Mouse (Mus musculus) kidney, adult 8-10 months (tissue): ENCODE results near the gene Ttll1.

Experiments
- DNase-seq, 2 experiments: peaks; one replicate each; pipeline ENCODE4 v3.0.0; 2022

Ttll1 gene

GRCm38 (mm10) chr15:83510805-83511405, at the start of gene Ttll1:
Gene Ttll1, minus strand, starts transcription at chr15:83510893.
- DNase-seq, result peak; percentile 97

GRCm38 (mm10) chr15:83555161-83555974, 44.7 kb upstream of the Ttll1 start:
- DNase-seq, result peak; percentile 83 to 84

- no peak for DNase-seq
Measured at GRCm38 (mm10) chr15:83553831-83554230, 43.1 kb upstream of the Ttll1 start.

GRCm38 (mm10) chr15:83550137-83550536, 39.4 kb upstream of the Ttll1 start:
- no peak for DNase-seq

DNA sequence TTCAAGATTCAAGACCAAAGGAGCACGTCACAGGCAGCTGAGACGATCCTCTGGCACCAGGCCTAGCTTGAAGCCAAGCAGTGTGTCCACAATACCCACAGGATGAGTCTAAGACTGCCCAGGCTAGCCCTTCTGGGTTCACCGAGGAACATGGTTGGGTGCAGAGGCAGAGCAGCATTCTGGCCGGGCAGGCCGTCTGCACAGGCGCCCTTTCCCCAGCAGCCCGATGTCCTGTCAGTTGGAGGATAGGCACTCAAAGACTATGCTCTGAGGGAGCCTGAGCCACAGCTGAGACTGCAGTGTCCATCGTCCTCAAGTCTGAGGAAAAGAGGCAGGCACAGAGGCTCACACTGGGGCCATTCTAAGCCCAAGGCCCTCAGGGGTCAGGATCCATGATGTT, 36.5 kb upstream of the Ttll1 start:
- no peak for DNase-seq

- no peak for DNase-seq
Measured at GRCm38 (mm10) chr15:83546029-83546428, 35.3 kb upstream of the Ttll1 start.

DNA sequence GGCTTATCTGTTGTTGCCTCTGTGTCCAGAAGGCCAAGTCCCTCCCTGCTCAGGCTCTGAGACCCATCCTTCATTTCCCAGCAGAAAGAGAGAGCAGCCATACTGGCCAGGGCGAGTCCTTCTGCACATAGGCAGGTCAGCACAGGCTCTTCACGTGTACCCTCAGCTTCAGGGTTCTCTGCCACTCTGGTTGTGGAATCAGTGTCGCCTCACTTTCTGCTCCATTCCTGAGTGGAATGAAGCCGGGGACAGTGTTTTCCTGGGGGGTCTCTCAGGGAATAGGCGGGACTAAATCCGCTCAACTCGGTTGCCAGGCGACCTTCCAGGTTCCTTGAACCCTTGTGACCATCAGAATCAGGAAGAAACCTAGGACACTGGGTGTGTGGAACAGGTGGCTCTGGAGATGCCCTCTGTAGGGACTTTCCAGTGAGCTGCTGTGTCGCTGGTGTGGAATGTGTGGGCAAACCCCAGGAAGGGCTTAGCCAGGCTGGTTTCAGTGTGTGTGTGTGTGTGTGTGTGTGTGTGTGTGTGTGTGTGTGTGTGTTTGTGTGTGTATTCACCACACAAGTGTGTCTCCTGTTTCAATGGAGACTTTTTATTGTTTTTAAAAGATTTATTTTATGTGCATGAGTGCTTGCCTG, 31.1 kb upstream of the Ttll1 start:
- DNase-seq, result no peak

DNA sequence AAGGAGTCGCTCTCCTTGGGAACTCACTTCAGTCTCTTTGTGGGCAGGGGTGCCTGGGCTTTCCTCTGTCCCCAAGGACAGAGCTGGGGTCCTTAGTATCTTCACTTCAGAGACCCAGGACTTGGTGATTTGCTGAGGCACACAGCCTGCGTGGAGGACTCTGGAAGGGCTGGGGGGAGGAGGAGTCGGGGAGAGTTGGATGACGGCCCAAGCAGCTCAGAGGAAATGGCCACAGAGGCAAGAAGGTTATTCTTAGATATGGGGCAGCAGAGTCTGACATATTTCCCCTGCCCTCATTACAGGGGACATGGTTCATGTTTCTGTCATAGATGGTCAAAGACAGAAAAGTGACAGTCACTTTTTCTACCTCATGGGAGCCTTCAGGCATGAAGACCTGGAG, 29.2 kb upstream of the Ttll1 start:
- peak; percentile 61 to 74 for DNase-seq

GRCm38 (mm10) chr15:83538855-83539254, 28.2 kb upstream of the Ttll1 start:
- no peak for DNase-seq

DNA sequence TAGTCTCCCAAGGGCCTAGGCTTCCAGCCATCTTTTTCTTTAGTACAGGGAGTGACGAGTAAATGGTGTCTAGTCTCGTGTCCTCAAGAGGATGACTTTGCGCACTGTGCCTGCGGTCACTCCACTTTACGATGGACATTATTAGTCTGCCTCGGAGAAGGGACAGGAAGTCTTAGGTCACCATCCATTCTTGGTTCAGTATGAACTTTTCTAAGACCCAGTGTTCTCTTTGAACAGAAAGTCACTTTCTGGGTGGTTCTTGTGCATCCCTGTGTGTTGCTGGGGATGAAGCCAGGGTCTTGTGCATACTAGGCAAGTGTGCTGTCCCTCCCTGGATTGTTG, 25.2 kb upstream of the Ttll1 start:
- DNase-seq, result no peak

DNA sequence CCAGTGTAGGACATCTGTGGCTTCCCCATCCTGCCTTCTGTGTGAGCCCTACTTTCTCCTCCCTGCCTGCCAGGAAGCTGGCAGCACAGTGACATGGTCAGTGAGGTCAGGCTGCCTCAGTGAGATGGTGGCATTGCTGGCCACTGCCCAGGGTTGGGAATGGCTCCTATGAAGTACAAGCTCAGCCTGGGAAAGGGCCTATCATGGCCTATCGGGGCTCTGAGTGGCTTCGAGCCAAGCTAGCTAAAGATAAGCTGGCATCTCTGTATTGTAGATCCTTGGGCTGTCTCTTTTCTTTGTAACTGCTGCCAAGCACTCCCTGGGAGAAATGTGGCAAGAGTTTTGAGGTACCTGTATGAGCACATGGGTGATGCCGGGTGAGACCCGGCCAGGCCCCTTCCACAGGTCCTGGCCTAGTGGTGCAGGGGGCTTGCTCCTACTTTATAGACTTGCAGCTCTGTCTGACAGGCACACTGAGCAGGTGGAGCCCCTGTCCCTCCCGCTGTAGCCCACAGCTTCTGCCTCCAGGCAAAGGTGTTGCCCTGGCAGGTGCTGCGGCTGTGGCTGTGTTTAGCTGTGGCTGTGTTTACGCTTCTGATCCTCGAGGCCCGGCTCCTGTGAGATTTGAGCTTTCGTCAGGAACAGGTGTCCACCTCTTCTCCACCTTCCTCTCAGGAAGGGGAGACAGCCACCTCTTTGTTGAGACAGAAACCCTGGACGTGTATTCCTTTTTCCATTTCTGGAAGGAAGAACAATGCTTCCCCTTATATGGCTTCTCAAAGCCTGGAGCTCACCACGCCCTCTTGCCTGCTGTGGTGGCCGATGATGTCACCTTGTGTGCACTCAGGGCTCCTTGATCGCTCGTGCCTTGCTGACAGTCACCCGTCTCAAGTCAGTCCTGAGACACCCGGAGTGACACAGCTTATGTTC, 24.5 kb upstream of the Ttll1 start:
- DNase-seq, result no peak

GRCm38 (mm10) chr15:83532606-83533005, 21.9 kb upstream of the Ttll1 start:
- DNase-seq, result no peak

DNA sequence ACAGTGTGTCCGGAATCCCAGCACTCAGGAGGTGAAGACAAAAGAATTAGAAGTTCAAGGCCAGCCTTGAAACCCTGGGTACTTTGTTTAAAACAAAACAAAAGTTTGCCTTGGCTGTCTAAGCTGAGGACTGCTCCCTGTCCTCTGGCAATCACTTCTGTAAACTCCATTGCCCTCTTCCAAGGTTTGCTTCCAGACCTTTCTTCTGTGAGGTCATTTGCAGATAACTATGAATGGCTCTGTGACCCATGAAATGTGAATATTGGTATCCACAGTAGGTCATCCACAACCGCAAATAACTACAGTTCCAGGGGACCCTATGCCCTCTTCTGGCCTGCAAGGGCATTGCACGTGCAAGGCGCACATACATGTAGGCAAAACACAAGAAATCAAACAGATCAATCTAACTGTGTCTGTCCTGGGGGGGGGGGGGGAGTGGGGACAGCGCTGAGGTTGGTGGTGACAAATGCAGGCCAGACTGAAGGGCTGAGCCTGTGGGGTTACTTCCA, 21.3 kb upstream of the Ttll1 start:
- peak in 1 of 2 experiments; percentile 35 for DNase-seq

GRCm38 (mm10) chr15:83530688-83531087, 20.0 kb upstream of the Ttll1 start:
- DNase-seq, result peak; percentile 79 to 83

DNA sequence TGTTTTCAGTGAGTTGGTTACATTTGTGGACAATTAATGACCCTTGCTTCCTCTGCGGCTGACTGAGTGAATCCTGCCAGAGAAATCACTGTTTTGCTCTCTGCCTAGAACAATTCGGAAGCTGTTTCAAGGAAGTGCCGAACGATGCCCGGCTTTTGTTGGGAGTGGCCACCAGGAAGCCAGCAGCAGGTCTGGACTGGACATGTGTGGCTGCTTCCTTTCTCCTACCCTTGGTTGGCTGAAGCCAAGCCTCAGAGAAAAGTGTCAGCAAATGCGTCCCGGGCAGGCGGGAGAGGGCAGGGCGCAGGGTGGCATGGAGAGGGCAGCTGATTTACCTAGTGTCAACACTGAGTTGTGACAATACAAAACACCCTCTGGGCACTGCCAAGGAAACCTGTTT, 19.5 kb upstream of the Ttll1 start:
- peak; percentile 76 to 79 for DNase-seq

- DNase-seq, result peak; percentile 58 to 61
Measured at GRCm38 (mm10) chr15:83529765-83530164, 19.1 kb upstream of the Ttll1 start.

DNA sequence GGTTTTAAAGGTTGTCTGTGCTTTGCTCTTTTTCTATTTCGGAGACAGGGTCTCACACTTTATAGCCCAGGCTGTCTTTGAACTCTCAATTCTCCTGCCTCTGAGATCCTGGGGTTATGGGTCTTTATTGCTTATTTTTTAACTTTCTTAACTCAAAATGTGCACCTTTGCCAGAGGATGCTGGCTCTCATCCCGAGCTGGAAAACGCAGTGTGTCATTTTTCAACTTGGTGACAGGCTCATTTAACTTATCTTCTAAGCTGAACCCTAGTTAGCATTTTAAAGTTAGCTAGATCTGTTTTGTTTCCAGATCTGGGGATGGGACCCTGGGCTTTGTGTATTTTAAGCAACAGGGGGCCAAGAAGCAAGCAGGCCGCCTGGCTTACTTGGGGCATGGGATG, 18.2 kb upstream of the Ttll1 start:
- peak in 1 of 2 experiments; percentile 73 for DNase-seq

DNA sequence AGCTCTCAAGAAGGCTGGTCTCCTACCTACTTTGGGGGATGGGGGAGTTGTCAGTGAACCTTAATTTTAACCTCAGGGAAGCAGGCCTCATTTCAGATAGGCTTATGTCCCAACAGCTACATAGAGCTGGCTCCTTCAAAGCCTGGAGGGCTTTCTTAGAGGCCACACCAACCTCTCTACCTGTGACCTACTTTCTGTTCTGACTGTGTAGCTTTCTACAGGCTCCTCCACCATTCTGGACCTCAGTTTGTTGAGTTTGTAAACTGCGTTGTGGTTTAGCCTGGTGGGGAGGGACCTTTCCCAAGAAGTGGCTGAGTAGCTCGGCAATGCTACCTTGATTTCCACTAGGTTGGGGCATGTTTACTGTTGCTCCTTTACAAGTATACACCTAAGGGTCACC, 17.1 kb upstream of the Ttll1 start:
- no peak for DNase-seq

GRCm38 (mm10) chr15:83527092-83527437, 16.4 kb upstream of the Ttll1 start:
- peak in 1 of 2 experiments; percentile 18 for DNase-seq

GRCm38 (mm10) chr15:83526424-83527091, 15.9 kb upstream of the Ttll1 start, which contains the start of gene Bik:
Gene Bik, plus strand, starts transcription at chr15:83526862.
- peak; percentile 55 to 66 for DNase-seq

GRCm38 (mm10) chr15:83524333-83524729, 13.6 kb upstream of the Ttll1 start:
- no peak for DNase-seq
